21 mouse cellular contexts compared by ENCODE assay signal in the genomic region with DNA sequence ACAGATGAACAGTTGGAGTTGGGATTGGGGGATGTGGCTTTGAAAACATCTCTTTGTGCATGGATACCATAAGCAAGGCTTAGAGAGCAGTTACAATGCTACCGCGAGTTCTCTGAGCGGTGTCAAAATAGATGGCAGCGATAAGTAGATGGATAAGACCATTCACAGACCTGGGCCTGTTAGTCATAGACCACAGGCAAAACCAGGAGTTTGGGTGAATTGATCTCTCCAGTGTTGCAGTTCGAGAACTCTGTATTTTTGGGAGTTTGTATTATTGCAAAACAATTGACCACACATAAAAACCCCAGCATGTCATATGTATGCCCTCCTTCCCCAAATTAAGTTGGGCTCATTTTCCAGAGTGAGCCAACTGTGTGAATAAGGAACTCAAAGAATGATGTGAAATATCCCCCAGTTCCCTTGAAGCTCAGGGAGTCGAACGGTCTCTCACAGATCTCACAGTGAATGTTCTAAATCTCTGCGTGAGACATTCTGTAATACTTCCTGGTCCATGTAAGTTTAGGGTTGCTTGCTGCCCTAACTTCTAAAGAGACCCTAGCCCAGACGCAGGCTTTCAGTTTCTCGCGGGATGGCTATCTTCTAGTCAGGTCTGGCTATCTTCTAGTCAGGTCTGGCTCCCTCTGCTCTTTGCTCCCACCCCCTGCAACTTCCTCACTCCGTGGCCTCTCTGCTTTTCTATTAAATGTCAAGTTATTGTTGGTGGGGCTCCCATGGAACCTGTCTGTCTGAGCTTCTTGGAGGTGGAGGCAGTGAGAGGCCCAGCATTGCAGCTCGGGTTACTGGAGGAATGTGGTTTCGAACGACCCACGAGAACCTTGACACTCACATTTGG. TPM values are rescaled to one million over a fixed set of nuclear protein-coding genes. Genes with fewer than 3 reads are reported as not detected.
DNase-seq lines count a peak whose midpoint lies in the region; ATAC-seq and TF ChIP-seq lines count a peak whose summit lies in the region.
"Had no signal": no experiment of that assay in that cellular context is flagged by ENCODE, and none has a peak within 500 bp of the region (broad histone marks: within the 10 kb centered on the region; RNA-seq: fewer than 3 reads in every experiment).

No protein-coding gene starts in this region.

- H3K9ac ChIP-seq in embryonic facial prominence, embryonic 14.5 days (ENCODE audit: low read depth, low read length): no peak overlapping the region
- H3K9ac ChIP-seq: hindbrain, embryonic 15.5 days; kidney, embryonic 15.5 days; neural tube, embryonic 13.5 days had no signal

- 75% methylated on average over 16 of the region's 16 CpGs for WGBS in embryonic facial prominence, embryonic 14.5 days

- DNase-seq in layer of hippocampus, adult 2 months (ENCODE audit: low spot score in 2 of 2): no peak
- DNase-seq in layer of hippocampus, postnatal 10 days (ENCODE audit: low spot score in 2 of 2): no peak
- peak; percentile 17 for DNase-seq in ZHBTc4 (ENCODE audit: low read depth, low spot score)
- peak; percentile 9 for DNase-seq in embryonic facial prominence, embryonic 14.5 days (ENCODE audit: low spot score)
- peak; percentile 10 for DNase-seq in testis, postnatal 14 days (ENCODE audit: low spot score)
- DNase-seq in kidney, postnatal 25 days: no peak
- DNase-seq: adrenal gland, adult 8-10 months; cerebellum, adult 11 months; gastrocnemius, postnatal 10 days; heart, adult 2 months; heart, postnatal 4 days; liver; lung, adult 18-20 months; lung, postnatal 14 days; thymus, adult 2 months had no signal

- ATAC-seq in embryonic facial prominence, embryonic 14.5 days (ENCODE audit: low read depth): no peak
- no peak for ATAC-seq in megakaryocyte-erythroid progenitor cell, adult 5-6 weeks (replicated peaks; ENCODE audit: low FRiP score, low TSS enrichment, poor library complexity, severe bottlenecking)
- no peak for ATAC-seq in frontal cortex, adult (ENCODE audit: low TSS enrichment)
- ATAC-seq: intestine, embryonic 16.5 days had no signal

- no peaks in the 10 kb centered on the region for H3K27me3 ChIP-seq in embryonic facial prominence, embryonic 14.5 days (replicated peaks; ENCODE audit: control insufficient read depth, insufficient read depth, low read length)
- H3K27me3 ChIP-seq: hindbrain, embryonic 15.5 days; kidney, embryonic 15.5 days; neural tube, embryonic 13.5 days had no signal

- no peaks in the 10 kb centered on the region for H3K9me3 ChIP-seq in embryonic facial prominence, embryonic 14.5 days (ENCODE audit: control insufficient read depth, low read length)
- H3K9me3 ChIP-seq: hindbrain, embryonic 15.5 days; kidney, embryonic 15.5 days; neural tube, embryonic 13.5 days had no signal

- peak overlapping the region; percentile 68; the same call in 1 of the 2 replicates for H3K27ac ChIP-seq in layer of hippocampus, adult 2 months
- no peak overlapping the region for H3K27ac ChIP-seq in embryonic facial prominence, embryonic 14.5 days (replicated peaks; ENCODE audit: low read depth, low read length)
- H3K27ac ChIP-seq: heart, adult 2 months; hindbrain, embryonic 15.5 days; kidney, embryonic 15.5 days; neural tube, embryonic 13.5 days had no signal

- no peaks in the 10 kb centered on the region for H3K36me3 ChIP-seq in embryonic facial prominence, embryonic 14.5 days (ENCODE audit: control insufficient read depth, insufficient read depth, low read length)
- H3K36me3 ChIP-seq: hindbrain, embryonic 15.5 days; kidney, embryonic 15.5 days; neural tube, embryonic 13.5 days had no signal

- no peak for TF ChIP-seq CTCF in layer of hippocampus, adult 2 months (conservative IDR thresholded peaks at IDR 0.05)

- no peak overlapping the region for H3K4me2 ChIP-seq in embryonic facial prominence, embryonic 14.5 days (ENCODE audit: low read depth, low read length)
- H3K4me2 ChIP-seq: hindbrain, embryonic 15.5 days; kidney, embryonic 15.5 days; neural tube, embryonic 13.5 days had no signal

- H3K4me1 ChIP-seq in embryonic facial prominence, embryonic 14.5 days (ENCODE audit: control insufficient read depth, insufficient read depth, low read length): no peaks in the 10 kb centered on the region; the same call in 1 of the 2 replicates
- H3K4me1 ChIP-seq: hindbrain, embryonic 15.5 days; kidney, embryonic 15.5 days; neural tube, embryonic 13.5 days had no signal

- H3K4me3 ChIP-seq in layer of hippocampus, adult 2 months: no peak overlapping the region
- no peak overlapping the region for H3K4me3 ChIP-seq in embryonic facial prominence, embryonic 14.5 days (ENCODE audit: low read depth, low read length)
- H3K4me3 ChIP-seq: heart, adult 2 months; hindbrain, embryonic 15.5 days; kidney, embryonic 15.5 days; neural tube, embryonic 13.5 days had no signal

RNA-seq across cellular contexts. Expression of gene Rasgrp1, which starts 43.0 kb away (rescaled TPM):
- total RNA-seq in layer of hippocampus, adult 2 months (2021): 100 to 1,000 TPM; 390 to 415 TPM
- 100 to 1,000 TPM; 238 to 268 TPM for total RNA-seq in layer of hippocampus, postnatal 10 days (2021)
- polyA plus RNA-seq in embryonic facial prominence, embryonic 14.5 days (2014; fragmentation: Nextera tagmentation; extraction: Ambion mirVana): 0.97 and 1.9 TPM in 2 replicates
- 2.5 and 8.3 TPM in 2 replicates for total RNA-seq in megakaryocyte-erythroid progenitor cell, adult 5-6 weeks (2014; fragmentation: Nextera tagmentation)
- 1.6 TPM in 1 of 2 replicates, not detected in the other for total RNA-seq in megakaryocyte-erythroid progenitor cell, adult 5-6 weeks (2017)

RNA-seq across cellular contexts. Expression of gene Fam98b, which starts 50.3 kb away (rescaled TPM):
- total RNA-seq in layer of hippocampus, adult 2 months (2021): 10 to 100 TPM; 49.6 to 51.9 TPM
- total RNA-seq in layer of hippocampus, postnatal 10 days (2021): 10 to 100 TPM; 48.1 to 48.8 TPM
- polyA plus RNA-seq in embryonic facial prominence, embryonic 14.5 days (2014; fragmentation: Nextera tagmentation; extraction: Ambion mirVana): 9.9 and 10.0 TPM in 2 replicates
- total RNA-seq in megakaryocyte-erythroid progenitor cell, adult 5-6 weeks (2014; fragmentation: Nextera tagmentation): 41.9 and 50.4 TPM in 2 replicates
- total RNA-seq in megakaryocyte-erythroid progenitor cell, adult 5-6 weeks (2017): 20.6 and 24.6 TPM in 2 replicates

Comparison
In these comparisons a context has a peak if more than half of its experiments do, and no peak if none do; other contexts are left out.
1. DNase-seq: peak in ZHBTc4 (single experiment), embryonic facial prominence, embryonic 14.5 days (single experiment) and testis, postnatal 14 days (single experiment); none in layer of hippocampus, adult 2 months (0 of 2), layer of hippocampus, postnatal 10 days (0 of 2) and kidney, postnatal 25 days (0 of 2).
2. RNA of gene Rasgrp1, which starts 43.0 kb away (total RNA-seq): 390 to 415 TPM in layer of hippocampus, adult 2 months and 238 to 268 TPM in layer of hippocampus, postnatal 10 days; 1.6 to 8.3 TPM in megakaryocyte-erythroid progenitor cell, adult 5-6 weeks; every median in the first group is over 10 times any median in the second.